Mouse (Mus musculus) midbrain, embryonic 10.5 days (tissue): ENCODE data around the gene Uimc1. TPM values are rescaled to one million over a fixed set of nuclear protein-coding genes. Genes with fewer than 3 reads are reported as not detected.
A peak's percentile ranks its signal among the peaks of the same experiment; 100 is the strongest.

Experiments
- DNase-seq: peaks from one replicate; pipeline ENCODE4 v3.0.0-alpha.2; 2017; ENCODE audit warnings: low spot score
- H3K27ac ChIP-seq: fragments of 300-500 bp; sonication (generic); replicated peaks from 2 replicates; pipeline ENCODE4 v1.5.1; 2016; ENCODE audit warnings: mild to moderate bottlenecking
- H3K27me3 ChIP-seq: fragments of 300-500 bp; sonication (generic); 2 replicates; pipeline ENCODE4 v1.6.1; 2016; ENCODE audit warnings: low read depth, mild to moderate bottlenecking; ENCODE audit not compliant: poor library complexity, severe bottlenecking
- H3K36me3 ChIP-seq: fragments of 300-500 bp; sonication (generic); 2 replicates; pipeline ENCODE4 v1.6.1; 2016; ENCODE audit warnings: mild to moderate bottlenecking, moderate library complexity
- H3K4me1 ChIP-seq: fragments of 300-500 bp; sonication (generic); 2 replicates; pipeline ENCODE4 v1.6.1; 2016
- H3K4me3 ChIP-seq: fragments of 300-500 bp; sonication (generic); 2 replicates; pipeline ENCODE4 v1.5.1; 2016; ENCODE audit warnings: mild to moderate bottlenecking, moderate library complexity
- H3K9me3 ChIP-seq: fragments of 300-500 bp; sonication (generic); replicated peaks from 2 replicates; pipeline ENCODE4 v1.6.1; 2016; ENCODE audit warnings: mild to moderate bottlenecking
- WGBS: fragments of 180-500 bp; shearing (Covaris S2); methylation state at CpG from one replicate; pipeline ENCODE4 v1.1.7; 2016; 5-methylcytosine and 5-hydroxymethylcytosine counted together
- polyA plus RNA-seq: library from polyadenylated mRNA; unstranded; fragments of >200 nt; fragmentation: Nextera tagmentation; extraction: Ambion mirVana; gene quantifications from 2 replicates; pipeline ENCODE4 v1.2.1, GENCODE M21; 2016

Uimc1 gene
- polyA plus RNA-seq, 1 experiment from 2014 or later, result 24.1 TPM

GRCm38 (mm10) chr13:54978804-54979203 lies 121.3 kb downstream of the Uimc1 start:
- H3K9me3 ChIP-seq, result no peaks in the 10 kb centered on the region
- DNase-seq, result no peak
- peaks cover 59% of the 10 kb centered on the region for H3K4me1 ChIP-seq
- H3K4me3 ChIP-seq, result no peak overlapping the region
- H3K27me3 ChIP-seq, result peaks cover 90% of the 10 kb centered on the region
- WGBS, result 31% methylated on average over 8 of the region's 8 CpGs
- H3K27ac ChIP-seq, result peak overlapping the region; percentile 50
- H3K36me3 ChIP-seq, result no peaks in the 10 kb centered on the region

Other genes starting within 250 kb of the Uimc1 start
- gene Unc5a, start 150.9 kb downstream of the Uimc1 start, polyA plus RNA-seq, result 2.8 TPM in 2 replicates
- gene Hk3, start 78.9 kb downstream of the Uimc1 start, polyA plus RNA-seq, result 1.1 and 1.4 TPM in 2 replicates
- gene Zfp346, start 5.0 kb upstream of the Uimc1 start, polyA plus RNA-seq, result 21.8 and 22.9 TPM in 2 replicates
- gene Gm17617, start 33.2 kb upstream of the Uimc1 start, polyA plus RNA-seq, result not detected in 2 replicates
- gene Fgfr4, start 52.3 kb upstream of the Uimc1 start, polyA plus RNA-seq, result 0.25 and 0.35 TPM in 2 replicates
- 70.7 and 72.9 TPM in 2 replicates for gene Nsd1, start 109.5 kb upstream of the Uimc1 start, polyA plus RNA-seq
- gene Prelid1, start 220.2 kb upstream of the Uimc1 start, polyA plus RNA-seq, result 494 and 539 TPM in 2 replicates
- 72.7 and 82.3 TPM in 2 replicates for gene Rab24, start 221.6 kb upstream of the Uimc1 start, polyA plus RNA-seq
- 24.2 and 28.1 TPM in 2 replicates for gene Mxd3, start 229.5 kb upstream of the Uimc1 start, polyA plus RNA-seq